ENCODE assay signal across 8 mouse cellular contexts in the genomic region with DNA sequence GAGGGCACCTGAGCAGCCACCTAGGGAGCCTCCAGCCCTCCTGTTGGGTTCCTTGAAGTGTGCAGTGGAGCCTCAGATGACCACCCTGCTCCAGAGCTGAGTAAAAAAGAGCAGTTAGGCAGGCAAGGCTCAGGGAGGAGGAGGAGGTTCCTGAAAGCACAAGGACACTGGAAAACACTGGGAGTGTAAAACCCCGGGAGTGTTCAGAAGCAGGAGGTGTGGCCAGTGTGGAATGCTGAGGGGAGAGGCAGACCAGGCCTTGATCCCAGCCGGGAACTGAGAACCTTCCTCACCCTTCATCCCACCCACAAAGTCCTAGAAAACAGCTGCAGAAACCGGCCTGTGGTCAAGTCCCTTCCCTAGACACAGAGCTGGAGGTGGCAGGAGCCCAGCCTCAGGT. TPM values are rescaled to one million over a fixed set of nuclear protein-coding genes. Genes with fewer than 3 reads are reported as not detected.
DNase-seq lines count a peak whose midpoint lies in the region; ATAC-seq lines count a peak whose summit lies in the region.

No protein-coding gene starts in this region.

- DNase-seq in adrenal gland, adult (ENCODE audit: inconsistent age in 2 of 2, low spot score in 1 of 2) = peak; percentile 27 to 63
- DNase-seq in adrenal gland, postnatal 25 days = no peak
- DNase-seq in kidney, postnatal 4 days = peak; percentile 55 to 73
- no peak for DNase-seq in kidney, postnatal 25 days
- DNase-seq in embryo, embryonic 11 days = peak; percentile 31
- DNase-seq in cerebellum, postnatal 36 days = no peak
- no peak for DNase-seq in layer of hippocampus, adult 9-10 months (ENCODE audit: low spot score)

- peaks cover 17% of the 10 kb centered on the region for H3K4me1 ChIP-seq in liver, embryonic 16.5 days (ENCODE audit: control insufficient read depth, low read depth, low read length)

- H3K9me3 ChIP-seq in liver, embryonic 16.5 days (replicated peaks; ENCODE audit: control insufficient read depth, low read length) = no peaks in the 10 kb centered on the region

- no peaks in the 10 kb centered on the region for H3K36me3 ChIP-seq in liver, embryonic 16.5 days (ENCODE audit: control insufficient read depth, insufficient read depth)

- H3K4me3 ChIP-seq in liver, embryonic 16.5 days (ENCODE audit: low read depth, low read length) = no peak overlapping the region

- H3K27ac ChIP-seq in liver, embryonic 16.5 days (ENCODE audit: low read length) = no peak overlapping the region

- H3K4me2 ChIP-seq in liver, embryonic 16.5 days (ENCODE audit: low read depth, low read length) = no peak overlapping the region

- WGBS in liver, embryonic 16.5 days (ENCODE audit: insufficient replicate concordance) = 19% methylated on average over 3 of the region's 3 CpGs

- H3K9ac ChIP-seq in liver, embryonic 16.5 days (ENCODE audit: low read depth, low read length) = no peak overlapping the region

- peak; percentile 9; the same call in 1 of the 2 replicates for ATAC-seq in liver, embryonic 16.5 days (ENCODE audit: low read depth)

- no peaks in the 10 kb centered on the region for H3K27me3 ChIP-seq in liver, embryonic 16.5 days (ENCODE audit: control insufficient read depth, insufficient read depth, low read depth, low read length)

RNA-seq across cellular contexts. Expression of gene Inf2, which starts 11.8 kb away (rescaled TPM):
- total RNA-seq in adrenal gland, postnatal 25 days (2021) = 32.6 and 34.1 TPM in 2 replicates
- 1.2 and 2.7 TPM in 2 replicates for polyA plus RNA-seq in liver, embryonic 16.5 days (2015; fragmentation: Nextera tagmentation; extraction: Ambion mirVana)

RNA-seq across cellular contexts. Expression of gene Adssl1, which starts 43.1 kb away (rescaled TPM):
- total RNA-seq in adrenal gland, postnatal 25 days (2021) = 17.8 and 21.0 TPM in 2 replicates
- 12.4 and 14.0 TPM in 2 replicates for polyA plus RNA-seq in liver, embryonic 16.5 days (2015; fragmentation: Nextera tagmentation; extraction: Ambion mirVana)

Comparison
In these comparisons a context has a peak if more than half of its experiments do, and no peak if none do; other contexts are left out.
1. DNase-seq: peak in adrenal gland, adult (2 of 2), kidney, postnatal 4 days (2 of 2) and embryo, embryonic 11 days (single experiment); none in adrenal gland, postnatal 25 days (single experiment), kidney, postnatal 25 days (0 of 2), cerebellum, postnatal 36 days (0 of 2) and layer of hippocampus, adult 9-10 months (single experiment).